Mouse (Mus musculus): ENCODE results near the gene Prlr.

The Prlr gene

DNA sequence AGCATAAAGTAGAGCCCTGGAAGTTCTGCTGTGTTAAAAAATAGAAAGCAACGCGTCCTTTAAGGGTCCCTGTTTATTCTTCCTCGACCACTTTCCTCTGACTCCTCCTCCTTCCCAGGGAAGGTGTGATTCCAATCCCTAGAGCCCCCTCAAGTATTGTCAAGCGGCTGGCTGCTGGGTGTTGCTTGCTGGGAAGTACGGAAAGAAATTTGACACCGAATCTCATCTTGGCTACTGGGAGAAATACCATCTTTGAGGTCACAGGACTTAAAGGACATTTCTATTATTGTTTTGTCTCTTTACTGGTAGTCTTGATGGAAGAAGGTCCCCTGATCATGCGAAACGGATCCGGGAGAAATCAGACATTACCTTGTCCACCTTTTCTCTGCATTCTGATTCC, at the start of gene Prlr:
Gene Prlr, plus strand, starts transcription at position 156 of the 400 bp plus-strand sequence.
- no peak for DNase-seq

DNA sequence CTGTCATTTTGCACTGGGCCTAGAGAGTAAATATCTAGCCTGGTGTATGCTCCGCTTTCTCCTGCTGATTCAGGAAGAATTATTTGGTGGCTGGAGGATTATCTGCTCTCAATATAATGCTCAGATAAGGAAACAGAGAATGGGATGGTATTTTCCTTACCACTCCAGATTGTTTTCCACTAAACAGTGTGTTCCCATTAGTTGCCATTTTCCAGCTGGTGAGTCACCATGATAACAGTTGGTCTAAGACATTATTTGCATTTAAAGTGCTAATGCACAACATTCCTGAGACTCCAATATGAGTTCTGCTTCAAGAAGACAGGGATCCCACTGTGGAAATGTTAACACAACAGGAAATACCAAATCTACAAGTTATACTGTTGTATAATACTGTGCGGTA, 43.3 kb upstream of the Prlr start:
- no peak for DNase-seq

DNA sequence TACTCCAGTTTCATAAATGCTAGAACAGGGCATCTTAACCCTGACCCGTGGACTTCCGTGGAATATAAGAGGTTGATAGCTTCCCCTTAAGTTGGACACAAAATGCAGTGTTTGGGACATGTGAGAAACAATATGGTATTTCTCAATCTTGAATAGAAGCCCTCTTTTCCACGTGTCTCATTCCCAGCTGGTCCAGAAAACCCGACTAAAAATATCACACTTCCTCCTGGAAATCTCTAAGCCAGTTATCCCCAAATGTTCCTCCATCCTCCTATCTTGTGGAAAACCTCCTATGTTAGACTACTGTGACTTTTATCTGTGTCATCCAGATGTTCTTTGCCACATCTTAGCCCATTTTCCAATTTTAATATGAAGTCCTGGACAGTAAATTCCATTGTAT, 42.1 kb upstream of the Prlr start:
- no peak for DNase-seq

DNA sequence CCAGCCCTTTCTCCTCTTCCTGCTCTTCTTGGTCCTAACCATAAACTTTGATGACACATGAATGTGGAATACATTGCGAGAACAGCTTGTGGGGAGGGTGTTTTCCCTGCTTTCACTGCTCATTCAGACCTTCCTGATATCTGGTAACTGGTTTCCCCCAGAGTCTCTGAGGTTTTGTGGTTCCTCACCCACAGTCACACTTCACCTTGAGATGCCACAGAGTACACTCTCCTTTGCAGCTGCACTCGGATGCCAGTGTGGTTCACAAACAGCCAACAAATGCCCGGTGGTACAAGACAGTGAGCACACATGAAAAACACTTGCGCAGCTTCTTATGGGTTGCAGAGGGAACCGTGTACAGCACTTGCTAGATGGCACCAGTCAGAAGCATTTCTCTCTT, 32.5 kb upstream of the Prlr start:
- no peak for DNase-seq

DNA sequence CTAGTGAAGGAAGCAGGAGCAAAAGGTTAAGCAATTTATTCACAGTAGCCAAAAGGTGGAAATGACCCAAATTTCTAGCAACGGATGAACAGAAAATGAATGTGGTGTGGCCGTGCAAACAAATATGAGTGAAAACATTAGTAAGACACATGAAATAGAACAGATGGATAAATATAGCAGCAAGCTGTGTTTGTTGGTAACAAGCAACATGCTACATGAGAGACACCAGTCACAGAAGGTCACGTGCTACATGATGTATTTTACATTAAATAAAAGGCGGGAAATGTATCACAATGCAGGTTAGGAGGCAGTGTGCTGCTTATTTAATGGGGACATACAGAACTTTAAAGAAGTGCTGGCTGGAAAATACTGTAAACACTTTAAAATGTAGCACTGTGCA, 28.8 kb upstream of the Prlr start:
- no peak for DNase-seq

DNA sequence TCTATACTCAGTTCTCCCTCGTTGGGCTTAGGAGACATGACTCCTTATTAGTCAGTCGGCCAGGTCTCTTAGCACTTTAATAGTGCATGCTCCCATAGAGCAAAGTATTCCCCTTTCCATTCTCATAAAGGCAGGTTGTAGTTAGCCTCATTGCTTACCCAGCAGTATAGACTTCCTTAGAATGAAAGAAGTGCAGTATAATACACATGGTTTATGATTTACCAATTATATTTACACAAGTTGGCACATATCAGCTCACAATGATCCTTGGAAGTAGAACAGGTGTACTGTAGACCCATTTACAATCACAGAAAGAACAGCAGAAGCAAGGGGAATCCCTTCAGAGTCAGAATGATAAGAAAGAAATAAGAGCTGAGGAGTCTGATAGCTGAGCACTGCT, 16.4 kb upstream of the Prlr start:
- DNase-seq: no peak

DNA sequence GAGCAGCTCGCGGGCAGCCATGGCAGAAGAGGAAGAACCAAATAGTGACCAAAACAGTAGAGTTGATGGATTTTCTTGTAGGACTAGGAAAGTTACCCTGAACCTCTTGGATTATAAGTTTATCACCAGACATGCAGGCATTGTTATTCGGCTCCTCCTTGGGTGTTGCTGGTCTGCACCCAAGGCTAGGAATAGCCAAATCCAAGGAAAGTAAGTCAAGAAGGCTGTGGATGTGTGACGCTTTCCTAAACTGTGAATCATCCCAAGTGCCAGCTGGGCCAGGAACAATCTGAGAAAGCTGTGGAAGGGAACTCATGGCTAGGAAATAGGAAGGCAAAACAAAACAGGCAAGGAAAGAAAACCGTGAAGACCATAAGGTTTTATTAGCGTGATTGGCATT, 2.0 kb upstream of the Prlr start:
- DNase-seq: no peak

DNA sequence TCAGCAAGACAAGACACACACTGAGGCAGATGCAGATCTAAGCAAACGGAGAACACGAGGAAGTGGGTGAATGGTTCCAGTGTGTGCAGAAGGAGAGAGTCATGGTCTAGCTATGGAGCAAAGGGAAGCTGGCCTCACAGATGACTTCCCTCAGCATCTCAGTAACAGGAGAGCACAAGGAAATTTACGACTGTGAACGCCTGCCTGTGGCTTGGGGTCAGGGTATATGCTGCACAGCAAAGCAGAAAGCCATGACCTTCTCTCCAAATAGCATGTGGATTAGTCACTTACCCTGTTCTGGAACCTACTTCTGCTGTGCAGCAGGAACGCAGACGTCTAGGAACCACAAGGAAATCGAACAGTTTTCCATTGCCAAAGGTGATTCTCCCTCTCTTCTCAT, 1.4 kb upstream of the Prlr start:
- DNase-seq: no peak

DNA sequence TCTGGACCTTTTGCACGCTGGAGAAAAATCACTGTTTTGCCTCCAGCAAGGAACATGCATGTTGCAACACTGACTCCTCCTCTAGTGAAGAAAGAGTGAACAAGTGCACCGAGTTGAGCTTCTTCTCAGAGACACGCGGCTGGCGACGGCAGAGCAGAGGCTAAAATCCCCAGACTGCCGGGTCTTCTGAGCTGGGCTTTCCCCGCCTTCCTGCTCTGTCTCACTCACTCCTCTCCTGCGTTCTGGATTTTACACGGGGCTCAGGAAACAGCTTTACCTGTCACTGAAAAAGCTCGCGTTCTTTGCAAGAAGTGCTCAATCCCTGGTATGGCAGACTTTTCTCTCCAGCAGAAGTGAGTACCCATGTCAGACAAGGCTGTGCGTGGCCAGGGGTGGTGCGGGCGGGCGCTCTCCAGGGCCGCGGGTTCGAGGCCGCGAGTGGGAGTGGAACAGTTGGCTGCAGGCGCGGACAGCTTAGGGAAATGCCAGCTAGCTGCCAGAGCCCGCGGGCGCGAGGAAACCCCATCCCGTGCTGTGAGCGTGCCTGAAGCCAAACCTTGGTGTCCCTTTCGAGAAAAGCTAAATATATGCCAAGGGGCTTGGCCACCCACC, 587 bp downstream of the Prlr start:
- peak; percentile 17 for DNase-seq

DNA sequence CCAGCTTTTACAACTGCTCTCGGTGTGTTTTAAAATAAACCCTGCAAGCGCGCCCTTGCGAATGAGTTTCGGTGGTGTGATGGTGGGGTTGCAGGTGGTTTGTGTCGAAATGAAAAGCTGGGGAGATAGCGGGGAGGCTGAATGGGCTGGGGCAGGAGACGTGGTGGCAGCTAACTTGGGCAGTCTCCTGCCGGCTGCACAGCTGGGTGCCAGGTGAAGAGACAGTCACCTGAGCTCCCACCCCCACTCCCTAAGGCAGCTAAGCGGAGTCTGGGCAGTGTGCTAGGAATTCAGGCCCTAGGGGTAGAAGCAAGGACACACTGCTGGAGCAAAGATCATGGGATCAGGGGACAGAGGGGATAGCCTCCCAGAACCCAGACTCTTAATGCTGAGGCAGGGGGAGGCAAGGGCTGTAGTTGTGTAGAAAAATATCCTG, 1.1 kb downstream of the Prlr start:
- peak; percentile 13 for DNase-seq

DNA sequence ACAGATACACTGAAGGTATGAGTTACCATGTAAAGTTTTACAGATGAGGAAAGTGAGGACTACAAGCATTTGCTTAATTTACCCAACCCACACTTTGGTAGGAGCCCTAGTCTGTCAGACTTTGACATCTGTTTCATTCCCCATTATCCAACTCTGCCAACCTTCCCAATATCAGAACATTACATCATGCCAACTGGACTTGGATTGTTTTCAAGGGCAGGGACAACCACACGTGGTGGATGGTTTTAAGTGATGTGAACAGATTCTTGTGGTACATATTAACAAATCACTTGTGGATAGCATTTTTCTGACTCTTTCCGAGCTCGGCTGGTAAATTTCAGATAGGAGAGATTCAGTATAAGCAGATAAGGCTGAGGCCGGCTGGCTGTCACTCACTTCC, 3.7 kb downstream of the Prlr start:
- DNase-seq: no peak

DNA sequence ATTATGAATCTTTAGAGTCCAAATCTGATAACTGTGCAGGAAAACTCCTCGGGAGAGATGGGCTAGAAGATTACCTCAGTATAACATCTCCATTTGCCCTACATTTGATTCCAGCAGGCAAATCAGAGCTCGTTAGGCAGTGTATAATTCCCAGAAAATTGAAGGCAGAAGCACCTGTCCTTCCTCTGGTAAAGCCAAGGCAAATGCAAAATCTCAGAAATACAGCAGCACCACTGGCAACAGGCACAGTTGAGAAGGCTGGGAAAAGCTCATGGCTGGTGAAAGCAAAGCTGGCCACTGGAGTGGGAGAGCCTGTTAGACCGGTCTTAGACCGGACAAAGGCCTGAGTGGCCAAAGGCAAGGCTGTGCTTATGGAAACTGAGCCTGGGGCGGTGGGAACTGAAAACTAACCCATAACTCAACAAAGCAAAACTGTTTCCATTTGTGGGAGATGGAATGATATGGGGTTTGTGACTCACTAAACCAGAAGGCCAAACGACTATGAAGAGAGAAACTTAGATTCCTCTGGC, 15.1 kb downstream of the Prlr start:
- DNase-seq: no peak

DNA sequence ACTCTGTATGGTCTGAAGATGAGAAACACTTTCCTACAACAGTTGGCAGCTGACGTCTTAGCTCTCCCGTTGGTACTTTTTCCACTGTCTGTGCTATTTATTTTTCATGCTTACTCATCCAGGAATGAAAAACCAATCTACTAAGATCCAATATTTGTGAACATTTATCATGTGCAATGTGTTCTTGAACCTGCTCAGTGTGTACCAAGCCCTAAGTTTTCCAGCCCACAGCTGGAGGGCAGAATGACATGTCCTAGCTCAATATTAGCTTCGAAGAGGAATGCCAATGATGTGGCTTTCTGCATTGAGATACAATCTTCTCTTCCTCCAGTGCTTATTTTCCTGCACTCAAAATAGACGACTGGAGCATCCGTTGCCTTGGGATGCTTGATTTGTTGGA, 24.0 kb downstream of the Prlr start:
- DNase-seq: no peak

DNA sequence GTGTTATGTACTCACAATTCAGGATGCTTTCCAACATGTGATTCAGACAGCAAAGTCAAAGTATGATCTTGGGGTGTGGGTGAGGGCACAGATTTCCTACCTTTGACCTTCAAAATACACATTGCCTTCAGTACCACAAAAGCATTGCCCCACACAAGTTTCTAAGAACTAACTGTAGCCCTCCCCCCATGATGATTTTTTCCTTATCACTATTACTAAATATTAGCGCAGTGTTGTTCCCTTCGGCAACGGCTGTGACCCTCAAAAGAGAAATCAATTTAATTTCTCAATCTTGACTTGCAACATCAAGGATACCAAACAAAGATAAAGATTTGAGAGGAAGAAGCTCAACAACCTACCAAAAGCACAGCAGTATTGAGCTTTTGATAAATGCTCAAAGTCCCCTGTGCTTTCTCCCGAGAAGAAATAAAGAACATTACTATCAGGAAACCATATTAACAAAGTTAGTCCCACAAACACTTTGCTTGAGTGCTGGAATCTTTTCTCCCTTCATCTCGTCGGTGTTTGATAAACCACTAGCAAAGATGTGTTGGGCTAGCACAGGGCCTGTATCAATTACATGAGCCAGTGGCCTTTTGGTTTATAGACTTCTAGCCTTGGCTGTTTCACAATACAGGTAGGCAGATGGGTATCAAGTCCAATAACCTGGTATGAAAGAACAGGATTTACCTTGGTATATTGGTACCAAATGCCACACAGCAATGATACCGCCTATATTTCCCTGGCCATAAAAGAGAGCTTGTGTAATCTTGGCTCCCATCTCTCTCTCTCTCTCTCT, 25.7 kb downstream of the Prlr start:
- DNase-seq: no peak

DNA sequence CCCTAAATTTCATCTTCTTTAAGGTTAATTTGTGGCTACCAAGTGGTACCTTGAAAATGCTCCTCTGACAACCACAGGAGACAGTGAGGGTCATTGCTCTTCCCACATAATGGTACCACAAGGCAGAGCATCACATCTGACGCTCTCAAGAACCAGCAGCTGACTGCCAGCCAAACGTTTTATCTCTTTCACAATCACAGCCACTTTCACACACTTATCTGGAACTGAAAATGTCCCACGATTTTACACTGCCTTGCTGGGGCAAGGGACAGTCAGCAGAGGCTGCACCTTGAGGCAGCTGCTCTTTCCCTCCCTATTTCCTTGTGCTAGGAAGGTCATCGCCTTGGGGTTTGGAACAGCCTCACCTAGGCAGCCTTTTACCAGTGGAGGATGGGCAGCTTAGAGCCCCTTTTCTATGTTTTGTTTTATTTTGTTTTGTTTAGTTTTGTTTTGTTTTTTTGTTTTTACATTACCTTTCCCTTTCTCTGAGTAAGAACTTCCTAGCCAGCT, 33.3 kb downstream of the Prlr start:
- DNase-seq: no peak

DNA sequence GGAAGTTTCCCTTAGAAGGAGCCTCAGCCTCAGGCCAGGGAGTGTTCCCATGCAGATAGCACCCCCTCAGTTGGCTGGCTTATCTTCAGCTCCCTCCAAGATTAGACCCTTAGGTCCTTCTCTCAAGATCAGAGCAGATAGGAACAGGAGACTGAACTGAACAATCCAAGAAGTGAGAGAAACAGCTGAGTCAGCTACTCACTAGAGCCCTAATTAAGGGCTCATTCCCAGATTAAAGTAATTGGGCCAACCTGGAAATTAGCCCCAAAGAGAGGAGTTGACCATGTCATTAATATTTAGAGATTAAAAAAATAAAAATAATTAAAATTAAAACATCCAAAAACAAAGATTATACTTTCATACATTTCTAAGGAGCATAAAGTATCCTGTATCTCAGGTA, 35.0 kb downstream of the Prlr start:
- DNase-seq: no peak

DNA sequence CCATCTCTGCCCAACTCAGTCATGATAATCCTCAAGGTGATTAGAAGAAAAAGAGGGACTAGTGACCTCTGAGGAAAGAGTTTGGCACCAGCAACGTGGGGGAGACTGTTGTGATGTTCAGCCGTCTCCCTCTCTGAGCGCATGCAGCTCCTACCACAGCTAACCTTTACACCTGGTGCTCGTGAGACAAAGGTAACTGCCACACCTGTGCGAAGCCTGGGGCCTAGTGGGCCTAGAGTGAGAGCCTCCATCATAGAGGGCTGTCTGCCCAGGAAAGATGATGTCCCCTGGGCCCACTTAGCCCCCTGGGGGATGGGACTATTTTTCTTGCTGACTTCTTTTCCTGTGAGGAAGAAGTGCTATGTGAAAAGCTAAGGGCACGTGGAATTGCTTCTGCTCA, 36.2 kb downstream of the Prlr start:
- DNase-seq: no peak

DNA sequence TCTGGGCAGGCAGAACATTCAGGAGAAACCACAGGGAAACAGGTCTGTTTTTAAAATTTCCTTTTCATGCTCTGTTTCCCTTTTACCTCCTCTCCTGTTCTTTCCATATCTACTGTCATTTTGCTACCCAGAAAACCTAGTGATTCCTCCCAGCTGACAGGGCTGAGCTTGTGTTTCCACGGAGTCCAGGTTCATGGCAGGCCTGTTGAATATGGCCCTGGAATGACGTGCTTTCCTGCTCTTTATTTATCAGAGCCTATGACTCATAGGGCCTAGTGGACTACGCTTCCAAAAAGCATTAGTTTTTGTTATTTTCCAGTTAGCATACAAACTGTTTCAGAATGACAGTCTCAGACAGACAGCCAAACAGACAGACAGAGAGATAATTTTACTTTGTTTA, 36.7 kb downstream of the Prlr start:
- DNase-seq: no peak

DNA sequence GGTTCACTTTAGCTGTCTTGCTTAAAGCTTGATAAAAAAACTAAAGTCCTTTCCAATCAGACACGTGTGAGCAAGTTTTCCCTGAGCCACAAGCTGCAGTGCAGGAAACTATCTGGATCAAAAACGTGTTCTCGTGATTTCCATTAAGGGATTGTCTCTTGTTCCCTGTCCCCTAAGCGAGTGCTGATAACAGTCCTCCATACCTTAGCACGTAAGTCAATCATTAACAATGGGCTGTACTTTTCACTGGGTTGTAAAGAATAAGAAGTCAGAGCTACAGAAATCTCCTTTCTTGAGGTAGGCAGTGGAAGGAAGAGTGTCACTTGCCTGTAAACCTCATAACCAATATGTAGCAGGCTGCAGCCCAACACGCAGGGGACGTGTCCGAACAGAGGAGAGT, 38.7 kb downstream of the Prlr start:
- no peak for DNase-seq

DNA sequence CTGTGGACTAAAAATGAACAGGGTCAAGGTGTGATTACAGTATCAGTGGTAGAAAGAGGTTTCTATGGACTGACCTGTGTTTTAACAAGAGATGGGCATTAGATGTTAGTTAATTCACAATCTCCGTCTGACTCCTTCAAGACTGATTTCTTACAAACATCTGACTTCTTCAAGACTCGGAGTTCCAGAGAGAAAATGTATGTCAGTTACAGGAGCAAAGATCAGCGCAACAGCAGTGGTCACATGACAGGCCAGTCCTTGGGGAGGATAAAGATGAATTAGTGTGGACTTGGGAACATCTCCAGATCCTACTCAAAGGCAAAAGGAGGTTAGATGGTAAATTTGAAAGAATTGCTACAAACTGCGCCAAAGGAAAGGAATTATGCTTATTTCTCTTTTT, 39.2 kb downstream of the Prlr start:
- DNase-seq: no peak

DNA sequence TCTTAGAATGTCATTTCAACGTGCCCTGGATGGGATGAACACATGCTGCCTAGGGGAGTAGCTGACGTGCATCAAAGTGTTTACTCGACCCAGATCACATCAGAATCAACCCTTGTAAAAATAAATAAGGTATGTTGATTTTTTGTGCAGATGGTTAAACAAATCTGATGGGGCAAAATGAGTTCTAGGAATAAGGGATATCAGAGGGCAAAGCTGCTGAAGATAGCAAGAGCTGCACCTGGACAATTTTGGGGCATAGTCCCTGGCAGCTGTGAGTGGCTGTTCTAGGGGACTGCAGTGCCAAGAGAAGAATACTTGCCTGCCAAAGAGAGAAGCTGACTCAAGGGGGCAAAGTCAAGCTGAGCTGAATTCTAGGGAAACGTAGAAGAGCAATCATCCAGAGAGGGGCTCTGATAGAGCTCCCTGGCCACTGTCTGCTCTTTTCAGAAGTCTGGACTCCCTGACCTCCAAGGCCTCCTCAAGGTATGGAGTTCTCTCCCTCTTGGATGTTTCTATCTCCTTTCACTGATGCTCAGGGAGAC, 46.6 kb downstream of the Prlr start:
- peak; percentile 41 for DNase-seq

DNA sequence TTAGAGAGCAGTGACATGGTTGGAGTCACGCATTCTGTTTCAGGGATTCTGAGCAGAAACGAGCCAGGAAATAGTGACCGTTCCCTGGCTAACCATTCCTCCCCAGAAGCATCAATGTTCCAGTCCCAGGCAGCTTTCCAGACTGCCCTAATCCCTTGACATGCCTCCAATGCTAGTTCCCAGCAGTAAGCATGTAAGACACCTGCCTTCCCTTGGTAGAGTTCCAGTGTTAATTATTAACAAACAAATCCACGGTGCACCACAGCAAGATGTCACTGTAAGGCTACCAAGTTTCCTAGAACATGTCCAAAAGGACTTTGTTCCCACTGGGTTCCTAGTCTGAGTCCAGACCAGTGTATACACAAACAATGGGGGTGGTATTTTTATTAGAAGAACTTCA, 48.7 kb downstream of the Prlr start:
- DNase-seq: peak; percentile 70

DNA sequence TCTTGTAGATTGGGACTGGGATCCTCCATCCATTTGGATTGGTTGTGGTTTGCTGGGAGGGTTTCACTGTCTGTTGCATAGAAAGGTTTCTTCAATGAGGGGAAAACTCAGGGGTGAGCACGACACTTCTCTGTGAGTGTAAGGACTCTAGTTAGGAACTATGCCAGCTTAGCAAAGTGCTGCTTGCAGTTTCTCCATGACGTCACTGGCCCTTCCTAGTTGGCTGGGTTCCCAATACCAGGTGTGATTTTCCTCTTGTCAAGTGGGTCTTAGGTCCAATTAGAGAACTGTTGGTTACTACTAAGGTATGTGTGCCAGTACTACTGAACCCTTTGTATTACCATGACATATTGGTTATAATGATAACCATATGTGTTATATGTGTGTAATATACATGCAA, 51.6 kb downstream of the Prlr start:
- DNase-seq: no peak

DNA sequence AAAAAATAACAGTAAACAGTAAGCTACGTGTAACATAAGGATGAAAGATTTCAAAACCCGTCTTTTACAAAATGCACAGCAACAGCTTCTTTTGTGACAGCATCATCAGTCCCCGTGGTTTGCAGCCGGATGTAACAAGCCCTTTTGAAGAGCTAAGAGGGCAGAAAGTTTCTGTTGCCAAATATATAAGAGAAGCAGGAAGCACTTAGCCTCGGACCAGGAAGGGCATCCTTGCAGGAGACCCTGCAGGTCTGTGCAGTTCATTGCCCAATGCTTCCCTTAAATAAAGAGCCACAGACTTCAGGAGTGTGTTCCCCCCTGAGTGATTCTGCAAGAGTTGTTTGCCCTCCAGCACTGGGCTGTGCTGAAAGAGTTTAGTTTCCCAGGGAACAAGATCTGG, 58.9 kb downstream of the Prlr start:
- no peak for DNase-seq
